Mouse (Mus musculus) urinary bladder, postnatal 25 days (tissue): Measurements from ENCODE around the gene Mcee.
A peak's percentile ranks its signal among the peaks of the same experiment; 100 is the strongest.

Source experiments
- DNase-seq: peaks from one replicate; pipeline ENCODE4 v3.0.0; 2022; ENCODE audit warnings: low spot score

The Mcee gene

DNA sequence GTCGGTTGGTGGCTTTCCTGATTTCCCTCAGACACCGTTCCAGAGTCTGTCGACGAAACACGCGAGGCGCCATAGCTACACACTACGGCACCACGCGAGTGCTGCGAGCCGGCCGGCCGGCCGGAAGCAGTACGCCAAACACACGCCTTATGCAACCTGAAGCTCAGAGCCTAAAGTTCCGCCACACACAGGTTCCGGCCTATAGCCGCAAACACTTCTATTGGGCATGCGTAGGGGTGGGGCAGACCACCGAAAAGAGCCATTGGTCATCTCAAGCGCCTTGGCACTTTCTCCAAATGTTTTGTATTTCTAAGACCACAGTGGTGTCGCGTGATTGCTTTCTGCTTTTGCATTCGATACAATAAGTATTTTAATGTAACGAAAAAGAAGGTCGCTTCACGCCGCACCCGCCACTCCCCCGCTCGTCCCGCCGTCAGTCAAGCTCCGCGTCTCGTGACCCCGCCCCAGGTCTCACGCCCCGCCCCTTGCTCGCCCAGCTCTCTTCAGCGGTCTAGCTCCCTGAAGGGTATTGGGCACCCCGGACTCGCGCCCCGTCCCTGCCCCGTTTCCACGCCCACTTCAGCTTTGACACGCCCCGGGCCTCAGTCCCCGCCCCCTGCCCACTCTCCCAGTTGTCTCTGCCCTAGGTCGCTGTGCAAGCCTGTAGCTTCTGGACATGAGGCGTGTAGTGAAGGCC lies at the start of gene Mcee, which contains the start of gene Mphosph10:
Mcee (plus strand) TSS at position 486 of the 697 bp plus-strand sequence.
Mphosph10 (minus strand) TSS at position 147 of the 697 bp plus-strand sequence.
- DNase-seq, result peak; percentile 97

DNA sequence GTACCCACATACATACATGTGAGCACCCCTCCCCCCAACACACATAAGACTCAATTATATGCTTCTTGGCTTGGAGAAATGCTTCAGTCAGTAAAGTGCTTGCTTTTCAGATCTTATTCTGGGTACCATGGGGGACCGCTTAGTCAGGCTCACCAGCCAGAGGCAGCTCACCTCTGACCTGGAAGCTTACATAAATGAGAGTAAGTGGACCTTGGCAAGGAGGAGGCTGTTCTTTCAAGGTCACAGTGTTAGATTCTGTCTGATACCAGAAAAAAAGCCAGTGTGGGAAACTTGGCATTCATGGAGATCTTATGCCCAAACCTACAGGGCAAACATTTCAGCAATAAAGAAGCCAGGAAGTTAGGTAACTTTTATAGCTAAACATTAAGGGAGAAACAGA lies 44.6 kb upstream of the Mcee start:
- DNase-seq, result no peak

DNA sequence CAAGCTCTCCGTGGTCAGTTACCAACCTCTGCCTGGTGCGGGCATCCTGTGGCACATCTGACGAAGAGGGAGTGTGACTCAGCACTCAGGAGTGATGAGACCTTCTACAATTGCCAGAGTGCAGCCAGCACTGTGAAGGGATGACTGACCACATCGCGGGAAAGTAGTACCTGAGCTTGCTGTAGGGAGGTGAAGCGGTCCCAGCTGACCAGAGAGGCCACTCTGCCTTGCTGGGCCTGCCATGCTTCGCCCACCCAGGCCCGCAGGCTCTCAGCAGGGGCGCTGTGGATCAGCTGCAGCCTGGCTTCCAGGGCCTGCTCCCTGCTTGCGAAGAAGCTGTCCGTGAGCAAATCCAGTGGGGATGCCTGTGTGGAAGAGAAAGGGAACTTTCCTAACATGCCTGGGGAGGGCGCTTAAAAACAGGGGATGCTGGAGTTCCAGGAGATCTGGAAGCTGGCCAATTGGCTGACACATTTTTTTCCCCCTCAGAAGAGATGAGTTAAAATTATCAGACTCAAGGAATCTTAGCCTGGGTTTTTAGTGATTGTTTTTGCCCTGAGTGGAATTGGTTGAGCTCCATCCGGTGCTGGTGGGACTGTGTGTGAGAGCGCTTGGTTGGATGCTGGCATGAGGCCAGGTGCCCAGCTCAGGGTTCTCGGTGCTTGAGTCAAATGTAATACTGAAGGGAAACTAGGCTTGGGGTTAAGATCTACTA lies 43.1 kb upstream of the Mcee start:
- DNase-seq, result no peak

DNA sequence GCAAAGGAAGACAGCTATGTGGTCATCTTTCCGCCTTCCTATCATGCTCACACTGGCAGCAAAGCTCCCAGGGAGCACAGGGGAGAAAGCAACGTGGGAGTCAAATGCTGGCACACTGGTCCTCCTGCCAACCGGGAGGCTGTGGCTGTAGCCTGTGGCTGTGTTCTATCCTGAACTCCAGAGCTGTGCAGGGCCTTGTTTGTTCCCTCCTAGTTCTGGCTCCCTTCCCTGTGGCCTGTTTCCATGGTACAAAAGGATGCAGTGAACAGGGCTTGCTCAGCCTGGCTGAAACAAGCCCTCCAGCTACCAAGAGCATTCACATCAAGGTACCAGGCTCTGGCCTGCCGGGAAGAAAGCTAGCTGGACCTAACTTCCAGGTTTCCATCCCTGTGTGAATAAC lies 41.3 kb upstream of the Mcee start:
- no peak for DNase-seq

DNA sequence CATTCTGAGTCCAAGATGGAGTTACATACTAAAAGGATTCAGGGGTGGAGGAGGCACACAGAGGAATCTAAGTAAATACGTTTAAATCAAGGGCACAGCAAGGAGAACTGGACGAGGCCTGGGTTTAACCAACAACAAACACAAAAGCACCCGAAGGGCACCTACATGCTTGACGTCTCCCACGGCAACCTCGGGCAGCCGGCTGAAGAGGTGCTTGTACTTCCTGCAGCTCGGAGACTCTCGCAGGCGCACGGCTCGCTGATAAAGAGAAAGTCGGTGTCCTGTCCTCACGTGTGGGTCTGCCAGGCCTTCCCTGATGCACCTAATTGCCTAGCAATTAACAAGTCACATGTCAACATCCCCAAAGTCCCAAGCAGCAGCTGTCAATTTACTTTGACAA lies 38.2 kb upstream of the Mcee start:
- DNase-seq, result no peak

DNA sequence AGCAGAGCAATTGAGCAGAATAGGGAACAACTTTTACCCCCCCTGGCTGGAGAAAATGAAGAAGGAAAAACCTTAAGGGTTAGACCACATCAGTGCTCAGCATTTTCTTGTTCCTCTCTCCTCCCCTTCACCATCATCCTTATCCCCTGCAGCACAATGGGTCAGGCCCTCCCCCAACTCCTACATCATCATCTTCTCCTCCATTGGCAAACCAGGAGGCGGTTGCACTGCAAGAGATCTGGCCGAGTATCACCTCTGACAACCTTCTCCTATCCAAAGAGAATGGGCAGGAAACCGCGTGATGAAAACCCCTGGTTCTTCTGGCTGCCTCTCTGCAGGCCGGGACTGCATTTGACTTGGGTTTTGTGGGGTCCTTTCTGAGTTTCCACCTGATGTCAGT lies 35.7 kb upstream of the Mcee start:
- no peak for DNase-seq

DNA sequence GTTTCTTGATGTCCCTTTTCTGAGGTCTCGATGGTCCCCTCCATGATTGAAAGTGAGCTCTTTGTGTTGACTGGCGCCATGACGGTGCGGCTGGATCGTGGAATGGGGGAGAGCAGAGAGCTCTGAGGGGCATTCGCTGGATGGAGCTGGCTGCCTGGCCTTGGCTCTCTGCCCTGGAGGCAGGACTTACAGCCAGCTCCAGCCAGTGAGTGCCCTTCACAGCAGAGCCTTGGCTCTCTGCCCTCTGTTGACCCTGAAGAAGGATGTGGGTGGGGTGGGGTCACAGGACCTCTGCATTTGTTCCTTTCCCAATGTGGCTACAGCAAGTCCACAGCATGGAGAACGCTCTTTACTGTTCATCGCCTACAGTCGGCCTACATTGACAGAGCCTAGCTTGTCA lies 35.0 kb upstream of the Mcee start:
- no peak for DNase-seq

- DNase-seq, result no peak
Observed at GRCm38 (mm10) chr7:64358666-64359065, 33.7 kb upstream of the Mcee start.

DNA sequence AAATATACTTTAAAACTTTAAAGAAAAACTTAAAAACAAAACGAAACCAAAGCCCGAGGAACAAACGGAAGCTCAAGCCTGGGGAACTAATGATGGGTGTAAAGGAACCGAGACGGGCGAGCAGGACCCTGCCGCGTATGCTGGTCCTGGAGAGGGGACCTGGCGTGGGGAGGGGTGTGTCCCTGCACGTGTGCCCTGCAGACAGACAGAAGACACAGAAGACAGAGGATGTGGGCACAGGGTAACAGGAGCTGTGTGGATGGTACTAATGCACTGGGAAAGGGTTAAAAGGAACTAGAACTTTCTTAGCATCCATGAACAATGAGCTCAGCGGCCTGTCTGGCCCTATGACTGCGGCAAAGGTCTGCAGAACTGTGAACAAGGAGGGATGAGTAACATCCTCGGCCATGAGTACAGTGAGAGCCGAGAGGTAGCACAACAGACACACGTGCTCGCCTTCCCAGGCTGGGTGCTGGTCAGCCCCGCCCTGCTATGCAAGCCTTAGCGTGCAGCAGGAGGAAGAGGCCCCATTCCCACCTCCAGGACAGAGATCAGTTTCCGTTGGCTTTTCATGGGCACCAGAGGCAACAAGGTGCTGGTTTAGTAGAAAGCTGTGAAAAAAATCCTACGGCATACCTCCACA lies 32.3 kb upstream of the Mcee start:
- DNase-seq, result no peak

DNA sequence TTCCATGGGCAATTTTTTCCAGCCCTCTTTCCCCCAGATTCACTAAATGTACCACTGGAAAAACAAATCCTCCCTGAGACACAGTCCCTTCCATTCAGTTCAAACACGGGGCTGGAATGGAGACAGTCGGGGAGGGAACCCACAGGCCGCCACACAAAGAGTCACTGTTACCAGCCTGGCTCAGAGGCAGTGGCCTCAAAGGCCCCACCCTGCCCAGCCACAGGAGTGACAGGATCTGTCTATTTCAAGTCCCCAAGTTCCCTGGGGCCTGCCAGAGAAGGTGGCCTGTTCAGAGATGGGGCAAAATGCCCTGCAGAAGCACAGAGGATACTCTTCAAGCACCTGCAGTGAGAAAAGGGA lies 31.8 kb upstream of the Mcee start:
- no peak for DNase-seq

DNA sequence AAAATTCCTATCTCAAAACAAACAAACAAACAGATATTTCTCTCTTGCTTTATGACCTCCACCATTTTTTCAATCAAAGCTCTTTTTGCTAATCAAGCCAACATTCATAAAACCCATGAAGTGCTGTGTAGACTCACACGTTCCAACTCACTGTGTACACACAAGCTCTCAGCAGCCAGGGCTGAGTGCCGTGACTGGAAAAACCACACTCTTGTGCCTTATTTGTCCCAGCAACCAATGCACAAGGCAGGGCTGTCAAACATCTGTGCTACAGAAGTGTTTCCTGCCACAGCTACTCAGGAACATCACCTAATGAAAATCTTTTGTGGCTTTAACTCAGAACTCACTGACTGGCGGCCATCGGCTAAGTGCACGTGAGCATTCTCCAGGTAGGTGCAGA lies 26.5 kb upstream of the Mcee start:
- no peak for DNase-seq

DNA sequence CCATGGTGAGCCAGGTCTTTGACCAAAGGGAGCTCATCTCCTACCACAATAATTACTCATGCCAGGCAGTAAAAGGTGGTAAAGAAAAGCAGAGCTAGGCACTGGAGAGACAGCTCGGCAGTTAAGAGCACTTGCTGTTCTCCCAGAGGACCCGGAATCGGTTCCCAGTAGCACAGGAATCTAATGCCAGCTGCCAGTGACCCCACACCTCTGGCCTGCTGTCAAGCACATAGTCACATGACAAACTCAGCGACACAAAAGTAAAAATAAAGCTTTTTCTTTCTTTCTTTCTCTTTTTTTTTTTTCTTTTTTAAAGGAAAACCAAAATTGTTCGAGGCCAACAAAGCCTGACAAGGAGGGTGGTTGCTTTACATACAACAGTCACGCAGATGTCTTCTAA lies 22.6 kb upstream of the Mcee start:
- DNase-seq, result no peak

GRCm38 (mm10) chr7:64371940-64372878 lies 20.2 kb upstream of the Mcee start:
- no peak for DNase-seq

DNA sequence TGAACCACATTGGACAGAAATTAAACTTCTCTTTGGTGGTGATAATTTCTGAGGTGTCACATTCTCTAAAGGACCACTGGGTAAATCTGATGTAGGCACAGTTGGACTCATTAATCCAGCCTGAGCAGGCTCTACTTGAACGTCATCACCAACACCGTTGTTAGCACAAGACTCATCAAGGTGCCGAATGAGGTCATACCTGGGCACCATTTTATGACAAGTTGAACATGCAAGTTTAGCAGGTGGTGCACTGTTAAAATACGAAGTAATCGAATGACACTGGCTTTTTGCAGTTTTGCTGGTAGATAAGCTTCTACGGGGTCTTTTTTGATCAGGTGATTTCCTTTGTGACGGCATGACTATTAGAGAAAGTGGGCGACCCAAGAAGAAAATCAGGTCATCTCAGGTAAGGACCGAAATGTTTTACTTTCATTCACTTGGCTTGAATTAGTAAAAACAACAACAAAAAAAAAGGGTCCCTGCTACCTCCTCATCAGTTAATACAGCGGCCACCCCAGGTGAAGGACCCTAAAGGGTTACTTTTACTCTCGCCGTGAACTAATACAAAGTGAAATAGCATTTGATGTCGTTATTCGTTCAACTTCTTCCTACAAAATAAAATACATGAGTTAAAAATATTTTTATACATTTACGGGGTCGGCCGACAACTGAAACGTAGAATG lies 19.1 kb upstream of the Mcee start:
- DNase-seq, result no peak

- DNase-seq, result peak; percentile 84
Observed at GRCm38 (mm10) chr7:64373830-64374562, 18.4 kb upstream of the Mcee start, which contains the start of gene Fan1. Gene Fan1 (minus strand): TSS chr7:64374095.

DNA sequence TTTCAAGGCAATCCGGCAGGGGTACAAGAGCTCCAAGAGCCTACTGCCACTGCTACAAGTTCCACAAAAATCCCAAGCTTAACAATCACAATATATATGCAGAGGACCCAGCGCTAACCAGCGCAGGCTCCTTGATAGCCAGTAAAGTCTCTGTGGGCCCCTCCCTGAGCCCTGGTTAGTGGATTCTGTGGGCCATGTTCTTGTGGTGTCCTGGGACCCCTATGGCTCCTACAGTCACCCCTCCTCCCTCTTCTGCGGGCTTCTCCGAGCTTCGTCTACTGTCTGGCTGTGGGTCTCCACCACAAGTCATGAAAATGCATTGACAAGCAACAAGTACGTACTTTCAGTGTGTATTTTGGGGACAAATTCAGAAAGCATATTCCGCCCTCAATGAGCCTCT lies 928 bp upstream of the Mcee start:
- DNase-seq, result no peak

GRCm38 (mm10) chr7:64392819-64393151 lies 378 bp downstream of the Mcee start:
- DNase-seq, result no peak

DNA sequence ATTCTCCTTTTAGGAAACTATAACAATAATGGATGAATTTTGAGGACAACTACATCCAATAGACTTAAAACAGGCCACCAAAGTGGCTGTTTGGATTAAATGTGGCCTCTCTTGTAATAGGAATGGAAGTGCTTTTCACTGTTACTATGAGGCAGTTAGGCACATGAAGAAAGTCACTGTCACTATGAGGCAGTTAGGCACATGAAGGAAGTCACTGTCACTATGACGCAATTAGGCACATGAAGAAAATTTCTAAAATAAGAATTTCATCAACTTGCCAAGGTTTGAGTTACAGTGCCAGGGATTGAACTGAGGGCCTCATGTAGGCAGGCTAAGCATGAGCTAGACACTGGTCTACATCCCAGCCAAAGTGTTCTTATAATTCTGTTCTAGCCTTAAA lies 8.3 kb downstream of the Mcee start:
- no peak for DNase-seq

GRCm38 (mm10) chr7:64402452-64402851 lies 10.0 kb downstream of the Mcee start:
- DNase-seq, result no peak

GRCm38 (mm10) chr7:64403989-64404388 lies 11.6 kb downstream of the Mcee start:
- no peak for DNase-seq

- DNase-seq, result no peak
Observed at GRCm38 (mm10) chr7:64424861-64425260, 32.5 kb downstream of the Mcee start.
